In the genomic region with DNA sequence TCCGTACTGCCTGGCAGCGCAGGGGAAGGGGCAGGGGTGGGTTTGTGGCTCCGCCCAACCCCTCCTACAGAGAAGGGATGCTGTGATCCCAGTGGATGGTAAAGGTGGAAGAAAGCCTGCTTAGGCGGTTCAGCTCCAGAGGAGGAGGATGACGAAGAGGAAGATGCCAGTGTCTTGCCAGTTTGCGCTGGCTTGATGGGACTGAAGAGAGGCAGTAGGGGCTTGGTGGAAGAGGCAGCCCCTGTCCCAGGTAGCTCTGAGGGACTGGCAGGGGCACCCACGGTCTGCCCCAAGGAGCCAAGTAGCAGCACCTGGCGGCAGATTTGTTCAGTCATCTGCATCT, we compare ENCODE assay signal across 8 mouse cellular contexts. TPM values are rescaled to one million over a fixed set of nuclear protein-coding genes. Genes with fewer than 3 reads are reported as not detected.
DNase-seq lines count a peak whose midpoint lies in the region; ATAC-seq and TF ChIP-seq lines count a peak whose summit lies in the region.

No protein-coding gene starts in this region.

- no peaks in the 10 kb centered on the region for H3K9me3 ChIP-seq in heart, embryonic 12.5 days (replicated peaks)
- H3K9me3 ChIP-seq in forebrain, embryonic 16.5 days (ENCODE audit: control insufficient read depth, low read length) = no peaks in the 10 kb centered on the region
- H3K9me3 ChIP-seq in lung, postnatal 0 days (ENCODE audit: low read length) = no peaks in the 10 kb centered on the region

- no peak for TF ChIP-seq EP300 in lung, postnatal 0 days (IDR thresholded peaks at IDR 0.05)

- peak overlapping the region; percentile 83; the same call in 1 of the 2 replicates for H3K9ac ChIP-seq in heart, embryonic 12.5 days
- H3K9ac ChIP-seq in forebrain, embryonic 16.5 days (replicated peaks; ENCODE audit: low read depth, low read length) = peak overlapping the region; percentile 92; the same call in 1 of the 2 replicates
- H3K9ac ChIP-seq in lung, postnatal 0 days (replicated peaks; ENCODE audit: low read depth) = peak overlapping the region; percentile 71; the same call in 1 of the 2 replicates

- peaks cover 34% of the 10 kb centered on the region for H3K4me1 ChIP-seq in heart, embryonic 12.5 days (replicated peaks)
- peaks cover 49% of the 10 kb centered on the region for H3K4me1 ChIP-seq in forebrain, embryonic 16.5 days (replicated peaks; ENCODE audit: control insufficient read depth, insufficient read depth, low read length)
- no peaks in the 10 kb centered on the region for H3K4me1 ChIP-seq in lung, postnatal 0 days (ENCODE audit: insufficient read depth, low read depth, low read length)

- H3K27me3 ChIP-seq in heart, embryonic 12.5 days (replicated peaks) = no peaks in the 10 kb centered on the region
- H3K27me3 ChIP-seq in forebrain, embryonic 16.5 days (replicated peaks; ENCODE audit: control insufficient read depth, insufficient read depth, low read length) = no peaks in the 10 kb centered on the region
- no peaks in the 10 kb centered on the region for H3K27me3 ChIP-seq in lung, postnatal 0 days (replicated peaks; ENCODE audit: insufficient read depth, low read length)

- H3K27ac ChIP-seq in heart, embryonic 12.5 days (ENCODE audit: poor library complexity, severe bottlenecking) = no peak overlapping the region
- no peak overlapping the region for H3K27ac ChIP-seq in forebrain, embryonic 16.5 days (ENCODE audit: low read length)
- H3K27ac ChIP-seq in lung, postnatal 0 days (ENCODE audit: low read length) = no peak overlapping the region

- H3K4me3 ChIP-seq in heart, embryonic 12.5 days = peak overlapping the region; percentile 66
- H3K4me3 ChIP-seq in forebrain, embryonic 16.5 days (replicated peaks; ENCODE audit: low read length) = peak overlapping the region; percentile 84
- no peak overlapping the region for H3K4me3 ChIP-seq in lung, postnatal 0 days (ENCODE audit: low read depth, low read length)

- intact Hi-C loops in heart, postnatal 14 days (cut with DNase I) = no loop called here
- intact Hi-C loops in left cerebral cortex, postnatal 36 days (cut with DNase I) = no loop called here

- no peak for ATAC-seq in heart, embryonic 12.5 days (ENCODE audit: insufficient number of reproducible peaks, low FRiP score)
- ATAC-seq in forebrain, embryonic 16.5 days = no peak
- no peak for ATAC-seq in lung, postnatal 0 days
- ATAC-seq in granulocyte monocyte progenitor cell, adult 5-6 weeks (replicated peaks; ENCODE audit: poor library complexity, severe bottlenecking) = no peak
- ATAC-seq in erythroblast, adult 5-6 weeks (replicated peaks; ENCODE audit: low FRiP score, poor library complexity, severe bottlenecking) = no peak

- peak overlapping the region; percentile 88 for H3K4me2 ChIP-seq in heart, embryonic 12.5 days
- H3K4me2 ChIP-seq in forebrain, embryonic 16.5 days (ENCODE audit: low read length) = peak overlapping the region; percentile 78
- H3K4me2 ChIP-seq in lung, postnatal 0 days (replicated peaks; ENCODE audit: low read depth, low read length) = peak overlapping the region; percentile 89

- peaks cover 46% of the 10 kb centered on the region for H3K36me3 ChIP-seq in heart, embryonic 12.5 days
- H3K36me3 ChIP-seq in forebrain, embryonic 16.5 days (ENCODE audit: control insufficient read depth, insufficient read depth) = peaks cover 17% of the 10 kb centered on the region
- no peaks in the 10 kb centered on the region for H3K36me3 ChIP-seq in lung, postnatal 0 days (ENCODE audit: insufficient read depth, low read length)

- TF ChIP-seq CTCF in lung, postnatal 0 days (IDR thresholded peaks at IDR 0.05) = peak; percentile 33; the same call in 1 of the 2 replicates

- no peak for DNase-seq in heart, postnatal 14 days
- peak; percentile 24 for DNase-seq in ES-CJ7 (ENCODE audit: low read depth, low spot score)
- DNase-seq in lung, postnatal 0 days (ENCODE audit: low spot score) = no peak
- no peak for DNase-seq in left cerebral cortex, postnatal 36 days (ENCODE audit: low spot score in 2 of 2)

- 39% methylated on average over 8 of the region's 8 CpGs for WGBS in heart, embryonic 12.5 days
- WGBS in forebrain, embryonic 16.5 days = 42% methylated on average over 8 of the region's 8 CpGs
- 40% methylated on average over 8 of the region's 8 CpGs for WGBS in lung, postnatal 0 days

RNA-seq across cellular contexts. Expression of a gene that starts 9.9 kb away (rescaled TPM):
- polyA plus RNA-seq in heart, embryonic 12.5 days (2016; fragmentation: Nextera tagmentation; extraction: Ambion mirVana) = 29.3 and 30.7 TPM in 2 replicates
- total RNA-seq in heart, postnatal 14 days (2021) = 10 to 100 TPM; 19.1 to 19.5 TPM
- 53.3 and 55.7 TPM in 2 replicates for polyA plus RNA-seq in forebrain, embryonic 16.5 days (2015; fragmentation: Nextera tagmentation; extraction: Ambion mirVana)
- polyA plus RNA-seq in lung, postnatal 0 days (2015; fragmentation: Nextera tagmentation; extraction: Ambion mirVana) = 19.6 and 19.9 TPM in 2 replicates
- 10 to 100 TPM; 26.4 to 49.8 TPM for total RNA-seq in left cerebral cortex, postnatal 36 days (2021)
- 47.6 and 54.5 TPM in 2 replicates for total RNA-seq in granulocyte monocyte progenitor cell, adult 5-6 weeks (2014; fragmentation: Nextera tagmentation)
- total RNA-seq in granulocyte monocyte progenitor cell, adult 5-6 weeks (2017) = 33.6 and 33.7 TPM in 2 replicates
- 6.7 and 22.4 TPM in 2 replicates for total RNA-seq in erythroblast, adult 5-6 weeks (2015; ENCODE audit: low replicate concordance)
- 7.2 and 13.8 TPM in 2 replicates for total RNA-seq in erythroblast, adult 5-6 weeks (2017; ENCODE audit: low replicate concordance)

RNA-seq across cellular contexts. Expression of a gene that starts 13.8 kb away (rescaled TPM):
- polyA plus RNA-seq in heart, embryonic 12.5 days (2016; fragmentation: Nextera tagmentation; extraction: Ambion mirVana) = 11.9 and 12.5 TPM in 2 replicates
- 1 to 10 TPM; 2.2 to 2.9 TPM for total RNA-seq in heart, postnatal 14 days (2021)
- polyA plus RNA-seq in forebrain, embryonic 16.5 days (2015; fragmentation: Nextera tagmentation; extraction: Ambion mirVana) = 31.0 and 34.7 TPM in 2 replicates
- 3.8 and 4.1 TPM in 2 replicates for polyA plus RNA-seq in lung, postnatal 0 days (2015; fragmentation: Nextera tagmentation; extraction: Ambion mirVana)
- 10 to 100 TPM; 29.1 to 32.9 TPM for total RNA-seq in left cerebral cortex, postnatal 36 days (2021)
- total RNA-seq in granulocyte monocyte progenitor cell, adult 5-6 weeks (2014; fragmentation: Nextera tagmentation) = 0.45 TPM in 1 of 2 replicates, not detected in the other
- total RNA-seq in granulocyte monocyte progenitor cell, adult 5-6 weeks (2017) = 0.39 and 0.46 TPM in 2 replicates
- total RNA-seq in erythroblast, adult 5-6 weeks (2015; ENCODE audit: low replicate concordance) = not detected in 2 replicates
- total RNA-seq in erythroblast, adult 5-6 weeks (2017; ENCODE audit: low replicate concordance) = 0.26 TPM in 1 of 2 replicates, not detected in the other

RNA-seq across cellular contexts. Expression of a gene that starts 35.4 kb away (rescaled TPM):
- 15.1 and 16.7 TPM in 2 replicates for polyA plus RNA-seq in heart, embryonic 12.5 days (2016; fragmentation: Nextera tagmentation; extraction: Ambion mirVana)
- total RNA-seq in heart, postnatal 14 days (2021) = 1 to 10 TPM; 5.5 to 7.1 TPM
- polyA plus RNA-seq in forebrain, embryonic 16.5 days (2015; fragmentation: Nextera tagmentation; extraction: Ambion mirVana) = 54.9 and 56.8 TPM in 2 replicates
- polyA plus RNA-seq in lung, postnatal 0 days (2015; fragmentation: Nextera tagmentation; extraction: Ambion mirVana) = 11.9 and 14.3 TPM in 2 replicates
- 10 to 100 TPM; 35.9 to 36.2 TPM for total RNA-seq in left cerebral cortex, postnatal 36 days (2021)
- total RNA-seq in granulocyte monocyte progenitor cell, adult 5-6 weeks (2014; fragmentation: Nextera tagmentation) = 10.5 and 21.9 TPM in 2 replicates
- total RNA-seq in granulocyte monocyte progenitor cell, adult 5-6 weeks (2017) = 4.1 and 8.7 TPM in 2 replicates
- total RNA-seq in erythroblast, adult 5-6 weeks (2015; ENCODE audit: low replicate concordance) = 6.7 and 10.8 TPM in 2 replicates
- 1.3 and 4.3 TPM in 2 replicates for total RNA-seq in erythroblast, adult 5-6 weeks (2017; ENCODE audit: low replicate concordance)

RNA-seq across cellular contexts. Expression of a gene that starts 35.8 kb away (rescaled TPM):
- 35.8 and 41.5 TPM in 2 replicates for polyA plus RNA-seq in heart, embryonic 12.5 days (2016; fragmentation: Nextera tagmentation; extraction: Ambion mirVana)
- total RNA-seq in heart, postnatal 14 days (2021) = 10 to 100 TPM; 35.5 to 36.7 TPM
- polyA plus RNA-seq in forebrain, embryonic 16.5 days (2015; fragmentation: Nextera tagmentation; extraction: Ambion mirVana) = 52.1 and 60.2 TPM in 2 replicates
- polyA plus RNA-seq in lung, postnatal 0 days (2015; fragmentation: Nextera tagmentation; extraction: Ambion mirVana) = 22.7 and 23.7 TPM in 2 replicates
- total RNA-seq in left cerebral cortex, postnatal 36 days (2021) = 10 to 100 TPM; 58.6 to 68.3 TPM
- 44.1 and 47.1 TPM in 2 replicates for total RNA-seq in granulocyte monocyte progenitor cell, adult 5-6 weeks (2014; fragmentation: Nextera tagmentation)
- total RNA-seq in granulocyte monocyte progenitor cell, adult 5-6 weeks (2017) = 43.1 and 45.9 TPM in 2 replicates
- total RNA-seq in erythroblast, adult 5-6 weeks (2015; ENCODE audit: low replicate concordance) = 16.3 and 16.9 TPM in 2 replicates
- 11.3 and 16.0 TPM in 2 replicates for total RNA-seq in erythroblast, adult 5-6 weeks (2017; ENCODE audit: low replicate concordance)

RNA-seq across cellular contexts. Expression of a gene that starts 41.4 kb away (rescaled TPM):
- polyA plus RNA-seq in heart, embryonic 12.5 days (2016; fragmentation: Nextera tagmentation; extraction: Ambion mirVana) = not detected in 2 replicates
- total RNA-seq in heart, postnatal 14 days (2021) = not detected
- not detected in 2 replicates for polyA plus RNA-seq in forebrain, embryonic 16.5 days (2015; fragmentation: Nextera tagmentation; extraction: Ambion mirVana)
- polyA plus RNA-seq in lung, postnatal 0 days (2015; fragmentation: Nextera tagmentation; extraction: Ambion mirVana) = not detected in 2 replicates
- total RNA-seq in left cerebral cortex, postnatal 36 days (2021) = not detected
- not detected in 2 replicates for total RNA-seq in granulocyte monocyte progenitor cell, adult 5-6 weeks (2014; fragmentation: Nextera tagmentation)
- not detected in 2 replicates for total RNA-seq in granulocyte monocyte progenitor cell, adult 5-6 weeks (2017)
- total RNA-seq in erythroblast, adult 5-6 weeks (2015; ENCODE audit: low replicate concordance) = not detected in 2 replicates
- not detected in 2 replicates for total RNA-seq in erythroblast, adult 5-6 weeks (2017; ENCODE audit: low replicate concordance)

Comparison
In these comparisons a context has a peak if more than half of its experiments do, and no peak if none do; other contexts are left out.
1. RNA of a gene that starts 13.8 kb away (total RNA-seq): 29.1 to 32.9 TPM in left cerebral cortex, postnatal 36 days; 2.2 to 2.9 TPM in heart, postnatal 14 days, 0.39 to 0.46 TPM in granulocyte monocyte progenitor cell, adult 5-6 weeks and 0.26 TPM in erythroblast, adult 5-6 weeks; every median in the first group is over 4 times any median in the second.
2. Peak in every context shown above with its lines, with median percentiles within 50 percentile points of each other: H3K4me2 ChIP-seq and H3K9ac ChIP-seq.